In the genomic region with DNA sequence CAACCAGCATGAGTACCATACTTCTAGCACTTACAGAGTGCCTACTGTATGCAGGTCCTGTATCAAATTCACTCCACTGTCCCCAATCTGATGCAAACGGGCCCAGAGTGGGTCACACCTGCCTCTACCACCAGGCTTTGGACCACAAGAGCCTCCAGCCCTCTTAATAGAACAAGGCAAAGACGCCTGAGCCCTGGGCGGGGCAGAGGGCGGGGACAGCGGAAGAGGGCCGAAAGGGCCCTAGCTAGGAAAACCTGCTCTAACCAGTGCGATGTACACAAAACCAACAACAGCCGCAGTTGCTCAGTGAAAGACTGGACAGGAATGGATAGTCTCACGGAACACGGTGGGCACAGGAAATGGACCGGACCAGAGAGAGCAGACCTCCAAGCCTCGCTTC, we compare ENCODE assay signal across 24 mouse cellular contexts. TPM values are rescaled to one million over a fixed set of nuclear protein-coding genes. Genes with fewer than 3 reads are reported as not detected.
DNase-seq lines count a peak whose midpoint lies in the region; ATAC-seq and TF ChIP-seq lines count a peak whose summit lies in the region.
"Had no signal": no experiment of that assay in that cellular context is flagged by ENCODE, and none has a peak within 500 bp of the region (broad histone marks: within the 10 kb centered on the region; RNA-seq: fewer than 3 reads in every experiment).

No protein-coding gene starts in this region.

- H3K27me3 ChIP-seq in heart, embryonic 13.5 days (replicated peaks): peaks cover 9% of the 10 kb centered on the region; the same call in 1 of the 2 replicates
- H3K27me3 ChIP-seq in lung, embryonic 15.5 days: peaks cover 4% of the 10 kb centered on the region; the same call in 1 of the 2 replicates
- no peaks in the 10 kb centered on the region for H3K27me3 ChIP-seq in lung, postnatal 0 days (replicated peaks; ENCODE audit: insufficient read depth, low read length)
- H3K27me3 ChIP-seq: forebrain, embryonic 15.5 days; kidney, embryonic 15.5 days; neural tube, embryonic 13.5 days had no signal

- H3K9ac ChIP-seq in heart, embryonic 13.5 days: no peak overlapping the region
- H3K9ac ChIP-seq in lung, embryonic 15.5 days: no peak overlapping the region
- no peak overlapping the region for H3K9ac ChIP-seq in lung, postnatal 0 days (replicated peaks; ENCODE audit: low read depth)
- H3K9ac ChIP-seq: embryonic facial prominence, embryonic 13.5 days; forebrain, embryonic 15.5 days; kidney, embryonic 15.5 days; liver, embryonic 14.5 days; midbrain, embryonic 12.5 days; neural tube, embryonic 13.5 days had no signal

- peaks cover 2% of the 10 kb centered on the region; the same call in 1 of the 2 replicates for H3K9me3 ChIP-seq in heart, embryonic 13.5 days
- no peaks in the 10 kb centered on the region for H3K9me3 ChIP-seq in lung, embryonic 15.5 days
- H3K9me3 ChIP-seq in lung, postnatal 0 days (ENCODE audit: low read length): no peaks in the 10 kb centered on the region
- H3K9me3 ChIP-seq: forebrain, embryonic 15.5 days; neural tube, embryonic 13.5 days had no signal

- H3K36me3 ChIP-seq in heart, embryonic 13.5 days: peaks cover 6% of the 10 kb centered on the region
- H3K36me3 ChIP-seq in lung, embryonic 15.5 days: no peaks in the 10 kb centered on the region
- no peaks in the 10 kb centered on the region for H3K36me3 ChIP-seq in lung, postnatal 0 days (ENCODE audit: insufficient read depth, low read length)

- ATAC-seq in heart, embryonic 13.5 days (ENCODE audit: extremely low read depth, insufficient number of reproducible peaks, low FRiP score, low TSS enrichment): 0 out of 2 replicates have a peak, but pooled peaks have one; percentile 17
- ATAC-seq in lung, embryonic 15.5 days (ENCODE audit: borderline replicate concordance, extremely low read depth, low FRiP score, low TSS enrichment): 0 out of 2 replicates have a peak, but pooled peaks have one; percentile 9
- peak; percentile 65 for ATAC-seq in lung, postnatal 0 days
- no peak for ATAC-seq in granulocyte monocyte progenitor cell, adult 5-6 weeks (replicated peaks; ENCODE audit: poor library complexity, severe bottlenecking)
- ATAC-seq: forebrain, embryonic 15.5 days had no signal

- no peak for DNase-seq in heart, adult 18-20 months
- DNase-seq in lung, postnatal 14 days: no peak
- peak; percentile 58 for DNase-seq in lung, postnatal 0 days (ENCODE audit: low spot score)
- no peak for DNase-seq in gastrocnemius, postnatal 4 days (ENCODE audit: low spot score in 2 of 2)
- DNase-seq in urinary bladder, postnatal 4 days (ENCODE audit: low spot score in 2 of 2): no peak
- DNase-seq: adrenal gland, postnatal 10 days; cerebellum, adult 9-10 months; heart, adult 11 months; heart, postnatal 14 days; kidney, adult 18-20 months; kidney, postnatal 25 days; liver had no signal

- WGBS in heart, embryonic 13.5 days: 59% methylated on average over 12 of the region's 12 CpGs
- WGBS in lung, embryonic 15.5 days: 56% methylated on average over 12 of the region's 12 CpGs
- WGBS in lung, postnatal 0 days: 48% methylated on average over 12 of the region's 12 CpGs

- no peak overlapping the region for H3K27ac ChIP-seq in heart, embryonic 13.5 days (replicated peaks)
- H3K27ac ChIP-seq in lung, embryonic 15.5 days: no peak overlapping the region
- no peak overlapping the region for H3K27ac ChIP-seq in lung, postnatal 0 days (ENCODE audit: low read length)
- H3K27ac ChIP-seq: embryonic facial prominence, embryonic 13.5 days; forebrain, embryonic 15.5 days; kidney, embryonic 15.5 days; liver, embryonic 14.5 days; midbrain, embryonic 12.5 days had no signal

- H3K4me2 ChIP-seq in heart, embryonic 13.5 days: no peak overlapping the region
- no peak overlapping the region for H3K4me2 ChIP-seq in lung, embryonic 15.5 days
- H3K4me2 ChIP-seq in lung, postnatal 0 days (replicated peaks; ENCODE audit: low read depth, low read length): no peak overlapping the region
- H3K4me2 ChIP-seq: embryonic facial prominence, embryonic 13.5 days; forebrain, embryonic 15.5 days; kidney, embryonic 15.5 days; midbrain, embryonic 12.5 days; neural tube, embryonic 13.5 days had no signal

- no peak overlapping the region for H3K4me3 ChIP-seq in heart, embryonic 13.5 days
- H3K4me3 ChIP-seq in lung, embryonic 15.5 days: no peak overlapping the region
- H3K4me3 ChIP-seq in lung, postnatal 0 days (ENCODE audit: low read depth, low read length): no peak overlapping the region
- H3K4me3 ChIP-seq: embryonic facial prominence, embryonic 13.5 days; forebrain, embryonic 10.5 days; forebrain, embryonic 15.5 days; kidney, embryonic 15.5 days; megakaryocyte, embryonic 14.5 days; midbrain, embryonic 12.5 days; neural tube, embryonic 13.5 days had no signal

- peaks cover 13% of the 10 kb centered on the region for H3K4me1 ChIP-seq in heart, embryonic 13.5 days
- H3K4me1 ChIP-seq in lung, embryonic 15.5 days: 0 out of 2 replicates have a peak, but pooled peaks cover 7% of the 10 kb centered on the region
- H3K4me1 ChIP-seq in lung, postnatal 0 days (ENCODE audit: insufficient read depth, low read depth, low read length): no peaks in the 10 kb centered on the region
- H3K4me1 ChIP-seq: megakaryocyte, embryonic 14.5 days had no signal

- TF ChIP-seq CTCF in lung, postnatal 0 days (IDR thresholded peaks at IDR 0.05): no peak

- no peak for TF ChIP-seq EP300 in lung, postnatal 0 days (IDR thresholded peaks at IDR 0.05)

RNA-seq across cellular contexts. Expression of gene Cux2, which starts 18.8 kb away (rescaled TPM):
- 4.5 and 4.8 TPM in 2 replicates for polyA plus RNA-seq in heart, embryonic 13.5 days (2015; fragmentation: Nextera tagmentation; extraction: Ambion mirVana)
- total RNA-seq in heart, adult 18-20 months (2021): 10 to 100 TPM; 19.3 to 19.4 TPM
- 2.4 and 3.6 TPM in 2 replicates for polyA plus RNA-seq in lung, embryonic 15.5 days (2015; fragmentation: Nextera tagmentation; extraction: Ambion mirVana)
- polyA plus RNA-seq in lung, postnatal 0 days (2015; fragmentation: Nextera tagmentation; extraction: Ambion mirVana): 0.47 and 0.75 TPM in 2 replicates
- total RNA-seq in gastrocnemius, postnatal 4 days (2021): 1 to 10 TPM; 1.3 to 2.1 TPM
- 3.3 TPM in 1 of 2 replicates, not detected in the other for total RNA-seq in granulocyte monocyte progenitor cell, adult 5-6 weeks (2014; fragmentation: Nextera tagmentation)
- total RNA-seq in granulocyte monocyte progenitor cell, adult 5-6 weeks (2017): 1.9 TPM in 1 of 2 replicates, not detected in the other
- total RNA-seq: common myeloid progenitor, adult 5-6 weeks had no signal

Comparison
In these comparisons a context has a peak if more than half of its experiments do, and no peak if none do; other contexts are left out.
1. RNA of gene Cux2, which starts 18.8 kb away (total RNA-seq): 19.3 to 19.4 TPM in heart, adult 18-20 months; 1.3 to 2.1 TPM in gastrocnemius, postnatal 4 days and 1.9 to 3.3 TPM in granulocyte monocyte progenitor cell, adult 5-6 weeks; every median in the first group is over 4 times any median in the second.